Mouse (Mus musculus): ENCODE data around the gene Sly. TPM values are rescaled to one million over a fixed set of nuclear protein-coding genes. Genes with fewer than 3 reads are reported as not detected.
"Not testable (repeated sequence)": the region's sequence is repeated elsewhere in the genome, so short reads cannot be mapped to it uniquely, and the experiment has no call there.

The Sly gene
- polyA plus RNA-seq (2014; fragmentation: Nextera tagmentation; extraction: Ambion mirVana): not detected in 2 replicates

DNA sequence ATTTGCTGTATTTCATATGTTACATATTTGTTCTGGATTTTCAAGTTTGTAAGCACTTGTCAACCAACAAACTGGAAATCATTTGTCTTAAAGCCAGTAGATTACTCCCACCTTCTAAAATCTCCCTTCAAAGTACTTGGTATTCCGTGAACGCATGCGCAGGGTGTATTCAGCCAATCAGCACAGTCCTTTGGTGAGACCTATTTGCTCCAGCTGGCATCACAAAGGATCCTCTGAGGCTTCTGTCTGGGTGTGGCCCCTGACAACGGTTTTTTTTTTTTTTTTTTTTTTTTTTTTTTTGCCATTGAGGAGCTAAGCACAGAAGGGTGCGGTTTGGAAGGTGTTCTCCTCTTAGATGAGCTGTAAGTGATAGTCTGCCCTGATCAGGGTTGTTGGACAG is at the start of gene Sly:
Gene Sly (plus strand): TSS at position 301 of the 400 bp plus-strand sequence.
- H3K27me3 ChIP-seq (ENCODE audit: control insufficient read depth, insufficient read depth, low read length); H3K4me3 ChIP-seq (ENCODE audit: low read depth, low read length); ATAC-seq (replicated peaks; ENCODE audit: low FRiP score); H3K36me3 ChIP-seq (ENCODE audit: control insufficient read depth, insufficient read depth, low read length); H3K9me3 ChIP-seq (ENCODE audit: control insufficient read depth, low read length); H3K9ac ChIP-seq (ENCODE audit: low read length); DNase-seq (ENCODE audit: low spot score); H3K4me1 ChIP-seq (replicated peaks; ENCODE audit: control insufficient read depth, insufficient read depth, low read length); H3K4me2 ChIP-seq (ENCODE audit: low read depth, low read length, severe bottlenecking); H3K27ac ChIP-seq (ENCODE audit: low read depth, low read length): not testable (repeated sequence)
- WGBS: no CpG with 5 or more reads among the region's 5 CpGs

Data from forebrain, embryonic 11.5 days (tissue).